Mouse (Mus musculus) heart, adult 8-10 months (tissue): Measurements from ENCODE around the gene Gm3636. TPM values are rescaled to one million over a fixed set of nuclear protein-coding genes. Genes with fewer than 3 reads are reported as not detected.
"Not testable (repeated sequence)": the region's sequence is repeated elsewhere in the genome, so short reads cannot be mapped to it uniquely, and the experiment has no call there.

ENCODE experiments used
- DNase-seq: peaks from one replicate; pipeline ENCODE4 v3.0.0; 2022; ENCODE audit warnings: low spot score
- total RNA-seq, 4 experiments: library from RNA; stranded (reverse); gene quantifications; 2 replicates each; pipeline ENCODE4 v1.2.4; 2022

The Gm3636 gene
- 1 to 10 TPM in 1 of 4 experiments, under 1 TPM in 1, not detected in 2; 0.60 to 1.0 TPM for total RNA-seq

DNA sequence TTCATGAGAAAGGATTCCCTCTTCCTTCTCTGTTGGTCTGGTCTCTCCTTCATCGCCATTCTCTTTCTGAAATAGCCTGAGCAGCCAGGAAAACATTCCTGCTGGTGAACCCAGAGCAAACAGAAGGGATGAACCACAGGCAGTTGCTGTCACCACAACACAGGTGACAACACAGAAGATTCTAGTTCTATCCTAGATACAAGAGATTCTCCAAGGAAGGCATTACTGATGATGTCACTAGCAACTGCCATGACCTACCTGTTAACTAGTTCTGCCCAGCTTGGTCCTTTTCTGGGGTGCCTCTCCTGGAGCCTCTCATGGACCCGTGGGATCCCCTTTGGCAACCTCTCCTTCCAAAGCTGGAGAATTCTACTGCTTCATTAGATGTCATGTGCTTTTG lies at the start of gene Gm3636:
Gene Gm3636, minus strand, starts transcription at position 101 of the 400 bp plus-strand sequence.
- DNase-seq, result not testable (repeated sequence)

DNA sequence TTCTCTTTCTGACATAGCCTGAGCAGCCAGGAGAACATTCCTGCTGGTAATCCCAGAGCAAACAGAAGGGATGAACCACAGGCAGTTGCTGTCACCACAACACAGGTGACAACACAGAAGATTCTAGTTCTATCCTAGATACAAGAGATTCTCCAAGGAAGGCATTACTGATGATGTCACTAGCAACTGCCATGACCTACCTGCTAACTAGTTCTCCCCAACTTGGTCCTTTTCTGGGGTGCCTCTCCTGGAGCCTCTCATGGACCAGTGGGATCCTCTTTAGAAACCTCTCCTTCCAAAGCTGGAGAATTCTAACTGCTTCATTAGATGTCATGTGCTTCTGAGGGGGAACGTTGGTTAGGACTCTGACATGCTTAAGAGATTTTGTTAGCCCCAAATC lies 32.2 kb upstream of the Gm3636 start, which contains the start of gene Gm8362:
Gene Gm8362, minus strand, starts transcription at position 101 of the 400 bp plus-strand sequence.
- not testable (repeated sequence) for DNase-seq

DNA sequence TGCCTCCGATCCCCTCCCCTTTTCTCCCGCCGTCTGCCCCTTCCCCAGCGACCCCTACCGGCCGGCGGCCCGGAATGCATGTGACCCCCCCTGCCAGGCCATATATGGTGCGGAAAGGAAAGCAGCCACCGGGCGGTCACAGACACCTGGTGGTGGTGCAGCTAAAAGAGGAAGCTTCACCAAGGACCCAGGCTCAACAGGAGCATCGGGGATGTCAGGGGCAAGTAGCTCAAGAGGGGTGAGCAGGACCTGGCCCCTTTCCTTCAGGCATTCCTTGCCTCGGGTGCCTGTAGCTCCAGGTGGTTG lies 15.1 kb upstream of the Gm3636 start:
- DNase-seq, result not testable (repeated sequence)

DNA sequence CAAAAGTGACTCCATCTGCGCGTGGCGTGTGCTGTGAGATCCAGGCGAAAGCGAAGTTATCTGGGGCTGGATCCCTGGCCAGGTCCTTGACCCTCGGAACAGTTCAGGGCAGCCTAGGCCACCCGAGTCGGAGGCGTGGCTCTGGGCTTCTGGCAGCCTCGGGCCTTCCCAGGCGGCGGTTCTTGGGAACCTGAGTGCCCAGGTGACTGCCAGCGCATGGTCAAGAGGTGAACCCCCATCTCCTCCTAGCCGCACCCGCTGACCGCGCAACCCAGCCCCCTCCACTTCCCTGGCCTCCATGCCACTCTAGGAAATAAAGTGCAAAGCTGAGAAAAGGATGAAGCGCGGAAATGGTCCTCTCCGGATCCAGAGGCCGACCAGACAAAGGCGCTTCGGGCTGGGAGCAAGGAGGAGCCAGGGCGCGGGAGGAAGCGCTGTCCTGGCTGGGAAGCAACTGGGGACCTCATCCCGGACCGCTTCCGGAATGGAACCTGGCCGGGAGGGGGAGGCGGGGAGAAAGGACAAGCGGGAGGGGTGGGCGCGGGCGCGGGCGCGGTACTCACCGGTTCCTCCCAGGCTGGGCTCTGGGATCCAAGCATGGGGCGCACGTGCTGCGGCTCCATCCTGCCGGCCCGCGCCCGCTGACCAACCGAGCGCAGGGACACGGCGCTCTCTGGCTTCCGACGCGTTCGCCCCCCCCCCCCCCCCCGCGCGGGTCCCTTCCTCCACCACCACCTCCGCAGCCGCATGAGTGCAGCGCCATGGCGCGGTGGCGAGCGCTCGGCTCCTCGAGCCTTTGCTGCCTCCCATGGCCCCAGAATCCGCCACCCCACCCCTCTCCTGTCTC lies 14.5 kb upstream of the Gm3636 start:
- DNase-seq, result peak; percentile 1

DNA sequence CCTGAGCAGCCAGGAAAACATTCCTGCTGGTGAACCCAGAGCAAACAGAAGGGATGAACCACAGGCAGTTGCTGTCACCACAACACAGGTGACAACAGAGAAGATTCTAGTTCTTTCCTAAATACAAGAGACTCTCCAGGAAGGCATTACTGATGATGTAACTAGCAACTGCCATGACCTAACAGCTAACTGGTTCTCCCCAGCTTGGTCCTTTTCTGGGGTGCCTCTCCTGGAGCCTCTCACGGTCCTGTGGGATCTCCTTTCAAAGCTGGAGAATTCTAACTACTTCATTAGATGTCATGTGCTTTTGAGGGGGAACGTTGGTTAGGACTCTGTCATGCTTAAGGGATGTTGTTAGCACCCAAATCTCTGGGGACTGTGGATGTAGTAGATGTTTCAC lies 22.0 kb downstream of the Gm3636 start, which contains the start of gene Gm8050:
Gene Gm8050, minus strand, starts transcription at position 101 of the 400 bp plus-strand sequence.
- not testable (repeated sequence) for DNase-seq

Other genes with a start within 250 kb of the Gm3636 start
- not detected for gene Gm8356, start 205.0 kb downstream of the Gm3636 start, total RNA-seq
- not detected for gene Gm3629, start 151.7 kb downstream of the Gm3636 start, total RNA-seq
- not detected for gene Gm3460, start 119.9 kb downstream of the Gm3636 start, total RNA-seq
- gene Gm10251, start 58.2 kb downstream of the Gm3636 start, total RNA-seq, result not detected
- gene Gm8050, start 22.1 kb downstream of the Gm3636 start, total RNA-seq, result not detected
- under 1 TPM in 1 of 4 experiments, not detected in 3; 0.29 TPM for gene Gm8362, start 32.1 kb upstream of the Gm3636 start, total RNA-seq
- under 1 TPM in 1 of 4 experiments, not detected in 3; 0.19 TPM for gene Gm3642, start 98.0 kb upstream of the Gm3636 start, total RNA-seq
- under 1 TPM in 1 of 4 experiments, not detected in 3; 0.47 TPM for gene Gm3667, start 147.6 kb upstream of the Gm3636 start, total RNA-seq
- not detected for gene Gm6356, start 231.5 kb upstream of the Gm3636 start, total RNA-seq